Mouse (Mus musculus) gastrocnemius, postnatal 25 days (tissue): ENCODE results near the gene Nhs. TPM values are rescaled to one million over a fixed set of nuclear protein-coding genes. Genes with fewer than 3 reads are reported as not detected.
A peak's percentile ranks its signal among the peaks of the same experiment; 100 is the strongest.

Experiments used
- DNase-seq: peaks from one replicate; pipeline ENCODE4 v3.0.0; 2022
- long read RNA-seq, 2 experiments: library from polyadenylated mRNA; stranded (forward); transcript quantifications; one replicate each; pipeline ENCODE4 v2.0.0; 2021
- total RNA-seq, 2 experiments: library from RNA; stranded (reverse); gene quantifications; 1 replicate in 1 of 2; 2 replicates in 1 of 2; pipeline ENCODE4 v1.2.3; 2021

Nhs gene
- under 1 TPM; 0.48 to 0.61 TPM for total RNA-seq
- long read RNA-seq, experiment 1, result 0 reads
- long read RNA-seq, experiment 2, result 0 reads

- DNase-seq, result peak; percentile 66
These were observed at the start of gene Nhs for GRCm38 (mm10) chrX:162159637-162160611. Gene Nhs (minus strand): TSS chrX:162159730.

- no peak for DNase-seq
These were observed 46.9 kb upstream of the Nhs start for GRCm38 (mm10) chrX:162206350-162206884.

- peak; percentile 18 for DNase-seq
These were observed 540 bp downstream of the Nhs start for GRCm38 (mm10) chrX:162158743-162159636.

- no peak for DNase-seq
These were observed 1.4 kb downstream of the Nhs start for GRCm38 (mm10) chrX:162158142-162158541.

GRCm38 (mm10) chrX:162137807-162138206, 21.7 kb downstream of the Nhs start:
- no peak for DNase-seq

GRCm38 (mm10) chrX:162113257-162113656, 46.3 kb downstream of the Nhs start:
- DNase-seq, result no peak

GRCm38 (mm10) chrX:162102802-162103434, 56.6 kb downstream of the Nhs start:
- DNase-seq, result no peak

GRCm38 (mm10) chrX:162098364-162098763, 61.2 kb downstream of the Nhs start:
- no peak for DNase-seq

GRCm38 (mm10) chrX:162087291-162087690, 72.2 kb downstream of the Nhs start:
- DNase-seq, result no peak

- no peak for DNase-seq
These were observed 73.7 kb downstream of the Nhs start for GRCm38 (mm10) chrX:162085897-162086200.

- no peak for DNase-seq
These were observed 74.3 kb downstream of the Nhs start for GRCm38 (mm10) chrX:162085062-162085896.

GRCm38 (mm10) chrX:162063164-162063563, 96.4 kb downstream of the Nhs start:
- no peak for DNase-seq

GRCm38 (mm10) chrX:162055635-162056034, 103.9 kb downstream of the Nhs start:
- no peak for DNase-seq

GRCm38 (mm10) chrX:162053566-162053965, 106.0 kb downstream of the Nhs start:
- DNase-seq, result no peak

GRCm38 (mm10) chrX:162052534-162052933, 107.0 kb downstream of the Nhs start:
- no peak for DNase-seq

- DNase-seq, result no peak
These were observed 109.9 kb downstream of the Nhs start for GRCm38 (mm10) chrX:162049616-162050015.

- DNase-seq, result no peak
These were observed 114.0 kb downstream of the Nhs start for GRCm38 (mm10) chrX:162045527-162045926.

GRCm38 (mm10) chrX:162044109-162044508, 115.4 kb downstream of the Nhs start:
- DNase-seq, result no peak

- DNase-seq, result peak; percentile 16
These were observed 134.1 kb downstream of the Nhs start for GRCm38 (mm10) chrX:162025210-162025953.

- no peak for DNase-seq
These were observed 137.8 kb downstream of the Nhs start for GRCm38 (mm10) chrX:162021724-162022123.
